Mouse (Mus musculus): ENCODE measurements around the gene Cux2.

GRCm38 (mm10) chr5:121854768-121855167 is 195.1 kb downstream of the Cux2 start:
- TF ChIP-seq POLR2A (IDR thresholded peaks at IDR 0.05; ENCODE audit: borderline replicate concordance, extremely low read depth, low read depth, low read length) (no peak), CTCF (IDR thresholded peaks at IDR 0.05; ENCODE audit: insufficient read depth, low read length) (no peak)
